Mouse (Mus musculus): ENCODE data around the gene Utp14b. TPM values are rescaled to one million over a fixed set of nuclear protein-coding genes. Genes with fewer than 3 reads are reported as not detected.

Gene Utp14b
- polyA plus RNA-seq (2015; fragmentation: Nextera tagmentation; extraction: Ambion mirVana) = 1.1 and 1.6 TPM in 2 replicates

DNA sequence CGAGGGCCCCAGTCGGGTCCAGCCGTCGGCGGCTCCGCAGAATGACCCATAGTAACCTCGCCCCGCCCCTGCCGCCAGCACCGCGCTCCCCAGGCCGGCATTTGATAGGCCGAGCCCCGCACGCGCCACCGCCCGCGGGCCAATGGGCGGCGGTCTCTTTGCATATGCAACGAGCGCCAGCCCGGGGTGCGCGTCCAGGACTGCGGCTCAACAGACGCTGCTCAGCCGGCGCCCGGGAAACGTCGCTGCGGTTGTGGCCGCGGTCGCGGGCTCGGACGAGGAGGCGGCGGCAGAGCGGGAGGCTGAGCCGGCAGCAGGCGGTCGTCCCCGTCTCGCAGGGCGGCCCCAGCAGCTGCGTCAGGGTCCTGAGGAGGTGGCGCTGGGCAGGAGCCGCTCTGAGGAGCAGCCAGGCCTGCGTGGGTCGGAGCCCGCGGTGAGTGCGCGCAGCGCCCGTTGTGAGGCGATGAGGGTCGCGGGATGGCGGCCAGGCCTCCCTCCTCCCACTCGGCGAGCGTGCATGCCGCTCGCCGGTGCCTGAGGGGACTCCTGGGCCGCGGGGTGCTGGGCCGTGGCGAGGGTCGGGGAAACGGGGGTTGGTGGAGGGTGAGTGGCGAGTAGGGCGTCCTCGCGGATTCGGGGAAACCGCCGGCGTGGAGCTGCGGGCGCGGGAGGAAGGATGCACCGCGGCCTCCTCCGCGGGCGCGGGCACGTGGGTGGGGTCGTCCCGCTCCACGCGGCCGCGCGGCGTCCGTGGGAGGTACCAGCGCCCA, at the start of gene Utp14b, which contains the start of gene Acsl3:
Utp14b (plus strand) TSS at position 368 of the 770 bp plus-strand sequence.
Acsl3 (plus strand) TSS at position 155 of the 770 bp plus-strand sequence.

Other genes with a start within 250 kb of the Utp14b start
- gene Farsb, start 169.1 kb upstream of the Utp14b start, polyA plus RNA-seq (2015; fragmentation: Nextera tagmentation; extraction: Ambion mirVana) = 59.5 and 79.0 TPM in 2 replicates
- gene Mogat1, start 147.0 kb upstream of the Utp14b start, polyA plus RNA-seq (2015; fragmentation: Nextera tagmentation; extraction: Ambion mirVana) = not detected in 2 replicates
- gene BC035947, start 145.9 kb upstream of the Utp14b start, polyA plus RNA-seq (2015; fragmentation: Nextera tagmentation; extraction: Ambion mirVana) = 0.11 TPM in 1 of 2 replicates, not detected in the other
- gene Acsl3, start 213 bp upstream of the Utp14b start, polyA plus RNA-seq (2015; fragmentation: Nextera tagmentation; extraction: Ambion mirVana) = 19.5 and 20.6 TPM in 2 replicates
- 5.7 and 6.4 TPM in 2 replicates for gene Kcne4, start 158.7 kb downstream of the Utp14b start, polyA plus RNA-seq (2015; fragmentation: Nextera tagmentation; extraction: Ambion mirVana)

Measured in adrenal gland, postnatal 0 days (tissue).